28 mouse cellular contexts compared by ENCODE assay signal in the genomic region with DNA sequence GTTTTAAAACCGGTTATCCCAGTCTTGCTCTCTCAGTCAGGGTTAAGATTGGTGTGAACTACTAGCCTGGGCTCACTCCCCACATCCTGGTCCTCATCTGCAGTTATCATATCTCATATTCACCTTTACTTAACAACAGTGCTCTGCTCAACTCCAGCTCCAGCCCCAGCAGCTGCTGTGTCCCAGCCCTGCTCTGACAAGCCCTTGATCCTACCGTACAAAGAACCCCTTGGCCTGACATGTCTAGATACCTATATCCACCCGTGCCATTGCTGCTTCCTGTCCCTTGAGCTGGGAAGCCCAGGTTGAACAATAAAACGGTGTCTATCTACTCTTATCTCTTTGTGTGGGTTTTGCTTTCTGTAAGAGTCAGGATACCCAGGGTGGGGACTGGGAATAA. TPM values are rescaled to one million over a fixed set of nuclear protein-coding genes. Genes with fewer than 3 reads are reported as not detected.
DNase-seq lines count a peak whose midpoint lies in the region; ATAC-seq lines count a peak whose summit lies in the region.
"Had no signal": no experiment of that assay in that cellular context is flagged by ENCODE, and none has a peak within 500 bp of the region (broad histone marks: within the 10 kb centered on the region; RNA-seq: fewer than 3 reads in every experiment).

No protein-coding gene starts in this region.

- no peaks in the 10 kb centered on the region for H3K9me3 ChIP-seq in intestine, embryonic 15.5 days
- H3K9me3 ChIP-seq in intestine, embryonic 16.5 days (ENCODE audit: control insufficient read depth, low read length): 0 out of 2 replicates have a peak, but pooled peaks cover 5% of the 10 kb centered on the region
- H3K9me3 ChIP-seq in stomach, embryonic 16.5 days (replicated peaks; ENCODE audit: control insufficient read depth, low read length): no peaks in the 10 kb centered on the region
- H3K9me3 ChIP-seq: embryonic facial prominence, embryonic 13.5 days; embryonic facial prominence, embryonic 15.5 days; forebrain, embryonic 10.5 days; forebrain, embryonic 12.5 days had no signal

- H3K36me3 ChIP-seq in intestine, embryonic 15.5 days: no peaks in the 10 kb centered on the region
- no peaks in the 10 kb centered on the region for H3K36me3 ChIP-seq in intestine, embryonic 16.5 days (ENCODE audit: control insufficient read depth, insufficient read depth, low read length)
- no peaks in the 10 kb centered on the region for H3K36me3 ChIP-seq in stomach, embryonic 16.5 days (ENCODE audit: control insufficient read depth, insufficient read depth, low read length)
- H3K36me3 ChIP-seq: embryonic facial prominence, embryonic 13.5 days; embryonic facial prominence, embryonic 15.5 days; forebrain, embryonic 10.5 days; forebrain, embryonic 12.5 days had no signal

- WGBS in intestine, embryonic 15.5 days: 40% methylated on average over 4 of the region's 4 CpGs
- 35% methylated on average over 4 of the region's 4 CpGs for WGBS in intestine, embryonic 16.5 days
- 38% methylated on average over 4 of the region's 4 CpGs for WGBS in stomach, embryonic 16.5 days

- H3K27me3 ChIP-seq in intestine, embryonic 15.5 days (replicated peaks): no peaks in the 10 kb centered on the region
- H3K27me3 ChIP-seq in intestine, embryonic 16.5 days (replicated peaks; ENCODE audit: control insufficient read depth, insufficient read depth, low read length): no peaks in the 10 kb centered on the region
- no peaks in the 10 kb centered on the region for H3K27me3 ChIP-seq in stomach, embryonic 16.5 days (ENCODE audit: control insufficient read depth, insufficient read depth, low read length)
- H3K27me3 ChIP-seq: embryonic facial prominence, embryonic 13.5 days; embryonic facial prominence, embryonic 15.5 days; forebrain, embryonic 12.5 days had no signal

- H3K9ac ChIP-seq in intestine, embryonic 15.5 days: no peak overlapping the region
- no peak overlapping the region for H3K9ac ChIP-seq in intestine, embryonic 16.5 days (ENCODE audit: low read depth, low read length)
- H3K9ac ChIP-seq in stomach, embryonic 16.5 days (ENCODE audit: low read length): no peak overlapping the region
- H3K9ac ChIP-seq: embryonic facial prominence, embryonic 13.5 days; embryonic facial prominence, embryonic 15.5 days; forebrain, embryonic 12.5 days had no signal

- H3K4me3 ChIP-seq in intestine, embryonic 15.5 days (replicated peaks): no peak overlapping the region
- H3K4me3 ChIP-seq in intestine, embryonic 16.5 days (ENCODE audit: low read length): no peak overlapping the region
- H3K4me3 ChIP-seq in stomach, embryonic 16.5 days (replicated peaks; ENCODE audit: low read length): no peak overlapping the region
- H3K4me3 ChIP-seq: embryonic facial prominence, embryonic 13.5 days; embryonic facial prominence, embryonic 15.5 days; erythroblast, embryonic 14.5 days; forebrain, embryonic 10.5 days; forebrain, embryonic 12.5 days had no signal

- peak; percentile 75 for ATAC-seq in intestine, embryonic 15.5 days
- ATAC-seq in intestine, embryonic 16.5 days: peak; percentile 79
- ATAC-seq in stomach, embryonic 16.5 days (ENCODE audit: insufficient read depth, low FRiP score): peak; percentile 37; the same call in 1 of the 2 replicates
- ATAC-seq: forebrain, embryonic 14.5 days had no signal

- intact Hi-C loops in heart, postnatal 14 days (cut with DNase I): no loop called here

- H3K4me2 ChIP-seq in intestine, embryonic 15.5 days (replicated peaks): no peak overlapping the region
- no peak overlapping the region for H3K4me2 ChIP-seq in intestine, embryonic 16.5 days (ENCODE audit: low read depth, low read length)
- no peak overlapping the region for H3K4me2 ChIP-seq in stomach, embryonic 16.5 days (ENCODE audit: low read depth, low read length)
- H3K4me2 ChIP-seq: embryonic facial prominence, embryonic 13.5 days; embryonic facial prominence, embryonic 15.5 days; forebrain, embryonic 12.5 days had no signal

- H3K4me1 ChIP-seq in intestine, embryonic 15.5 days (replicated peaks): no peaks in the 10 kb centered on the region
- H3K4me1 ChIP-seq in intestine, embryonic 16.5 days (ENCODE audit: control insufficient read depth, insufficient read depth, low read length): no peaks in the 10 kb centered on the region
- no peaks in the 10 kb centered on the region for H3K4me1 ChIP-seq in stomach, embryonic 16.5 days (ENCODE audit: control insufficient read depth, insufficient read depth, low read length)
- H3K4me1 ChIP-seq: embryonic facial prominence, embryonic 13.5 days; embryonic facial prominence, embryonic 15.5 days; forebrain, embryonic 10.5 days; forebrain, embryonic 12.5 days had no signal

- DNase-seq in spleen, postnatal 14 days (ENCODE audit: low spot score in 2 of 2): no peak
- no peak for DNase-seq in heart, postnatal 14 days
- no peak for DNase-seq in left cerebral cortex, adult 11 months (ENCODE audit: low spot score)
- DNase-seq: adrenal gland, adult 2 months; adrenal gland, postnatal 10 days; adrenal gland, postnatal 25 days; cerebellum, adult 11 months; cerebellum, adult 18-20 months; cerebellum, adult 8-10 months; cerebellum, adult 9-11 months; cerebellum, postnatal 14 days; cerebellum, postnatal 36 days; embryo, embryonic 11 days had no signal

- no peak overlapping the region for H3K27ac ChIP-seq in intestine, embryonic 15.5 days
- no peak overlapping the region for H3K27ac ChIP-seq in intestine, embryonic 16.5 days (ENCODE audit: low read length)
- H3K27ac ChIP-seq in stomach, embryonic 16.5 days (ENCODE audit: low read length): no peak overlapping the region
- H3K27ac ChIP-seq: embryonic facial prominence, embryonic 13.5 days; embryonic facial prominence, embryonic 15.5 days; forebrain, embryonic 10.5 days; forebrain, embryonic 12.5 days had no signal

RNA-seq across cellular contexts. Expression of gene Lim2, which starts 2.0 kb away (rescaled TPM):
- 0.97 and 1.2 TPM in 2 replicates for polyA plus RNA-seq in intestine, embryonic 15.5 days (2015; fragmentation: Nextera tagmentation; extraction: Ambion mirVana)
- 0.26 and 0.61 TPM in 2 replicates for polyA plus RNA-seq in intestine, embryonic 16.5 days (2015; fragmentation: Nextera tagmentation; extraction: Ambion mirVana)
- 0.29 TPM in 1 of 2 replicates, not detected in the other for polyA plus RNA-seq in stomach, embryonic 16.5 days (2015; fragmentation: Nextera tagmentation; extraction: Ambion mirVana)
- total RNA-seq in heart, postnatal 14 days (2021): not detected
- total RNA-seq: adrenal gland, adult 2 months; adrenal gland, postnatal 10 days; adrenal gland, postnatal 25 days; adrenal gland, postnatal 4 days; MEL had no signal
- polyA plus RNA-seq: adrenal gland, adult 2 months; embryonic facial prominence, embryonic 13.5 days; embryonic facial prominence, embryonic 15.5 days; erythroblast, embryonic 14.5 days; forebrain, embryonic 10.5 days; forebrain, embryonic 12.5 days; forebrain, embryonic 14.5 days had no signal

RNA-seq across cellular contexts. Expression of gene Nkg7, which starts 7.4 kb away (rescaled TPM):
- polyA plus RNA-seq in intestine, embryonic 15.5 days (2015; fragmentation: Nextera tagmentation; extraction: Ambion mirVana): 2.3 and 3.6 TPM in 2 replicates
- 4.1 and 4.3 TPM in 2 replicates for polyA plus RNA-seq in intestine, embryonic 16.5 days (2015; fragmentation: Nextera tagmentation; extraction: Ambion mirVana)
- 2.7 and 2.8 TPM in 2 replicates for polyA plus RNA-seq in stomach, embryonic 16.5 days (2015; fragmentation: Nextera tagmentation; extraction: Ambion mirVana)
- total RNA-seq in heart, postnatal 14 days (2021): not detected
- total RNA-seq: MEL had no signal
- polyA plus RNA-seq: brain, embryonic 14.5 days; erythroblast, embryonic 14.5 days; forebrain, embryonic 10.5 days; forebrain, embryonic 14.5 days had no signal

RNA-seq across cellular contexts. Expression of gene Cldnd2, which starts 11.1 kb away (rescaled TPM):
- polyA plus RNA-seq in intestine, embryonic 15.5 days (2015; fragmentation: Nextera tagmentation; extraction: Ambion mirVana): 0.23 TPM in 1 of 2 replicates, not detected in the other
- not detected in 2 replicates for polyA plus RNA-seq in intestine, embryonic 16.5 days (2015; fragmentation: Nextera tagmentation; extraction: Ambion mirVana)
- polyA plus RNA-seq in stomach, embryonic 16.5 days (2015; fragmentation: Nextera tagmentation; extraction: Ambion mirVana): not detected in 2 replicates
- not detected for total RNA-seq in heart, postnatal 14 days (2021)
- total RNA-seq: adrenal gland, adult 2 months; adrenal gland, postnatal 10 days; adrenal gland, postnatal 25 days; adrenal gland, postnatal 4 days; ES-E14; MEL had no signal
- polyA plus RNA-seq: adrenal gland, adult 2 months; brain, embryonic 14.5 days; C2C12; embryonic facial prominence, embryonic 11.5 days; embryonic facial prominence, embryonic 13.5 days; embryonic facial prominence, embryonic 15.5 days; erythroblast, embryonic 14.5 days; forebrain, embryonic 10.5 days; forebrain, embryonic 12.5 days; forebrain, embryonic 14.5 days had no signal

RNA-seq across cellular contexts. Expression of gene Etfb, which starts 14.4 kb away (rescaled TPM):
- polyA plus RNA-seq in intestine, embryonic 15.5 days (2015; fragmentation: Nextera tagmentation; extraction: Ambion mirVana): 429 and 478 TPM in 2 replicates
- 551 and 568 TPM in 2 replicates for polyA plus RNA-seq in intestine, embryonic 16.5 days (2015; fragmentation: Nextera tagmentation; extraction: Ambion mirVana)
- polyA plus RNA-seq in stomach, embryonic 16.5 days (2015; fragmentation: Nextera tagmentation; extraction: Ambion mirVana): 365 and 382 TPM in 2 replicates
- 1,000 to 10,000 TPM; 1,151 to 1,177 TPM for total RNA-seq in heart, postnatal 14 days (2021)

RNA-seq across cellular contexts. Expression of gene Gm45233, which starts 14.4 kb away (rescaled TPM):
- polyA plus RNA-seq in intestine, embryonic 15.5 days (2015; fragmentation: Nextera tagmentation; extraction: Ambion mirVana): 0.40 and 0.52 TPM in 2 replicates
- polyA plus RNA-seq in intestine, embryonic 16.5 days (2015; fragmentation: Nextera tagmentation; extraction: Ambion mirVana): 0.20 and 0.32 TPM in 2 replicates
- polyA plus RNA-seq in stomach, embryonic 16.5 days (2015; fragmentation: Nextera tagmentation; extraction: Ambion mirVana): 0.62 TPM in 1 of 2 replicates, not detected in the other
- total RNA-seq in heart, postnatal 14 days (2021): 1 to 10 TPM in 1 of 2 experiments, under 1 TPM in 1; 0.45 to 1.5 TPM
- total RNA-seq: ES-E14, MEL had no signal
- polyA plus RNA-seq: embryonic facial prominence, embryonic 11.5 days; erythroblast, embryonic 14.5 days; forebrain, embryonic 14.5 days had no signal
